Mouse (Mus musculus) midbrain, embryonic 10.5 days (tissue): Measurements from ENCODE around the gene Gm28845. TPM values are rescaled to one million over a fixed set of nuclear protein-coding genes. Genes with fewer than 3 reads are reported as not detected.
A peak's percentile ranks its signal among the peaks of the same experiment; 100 is the strongest.

Experiments
- DNase-seq: peaks from one replicate; pipeline ENCODE4 v3.0.0-alpha.2; 2017; ENCODE audit warnings: low spot score
- H3K27ac ChIP-seq: fragments of 300-500 bp; sonication (generic); replicated peaks from 2 replicates; pipeline ENCODE4 v1.5.1; 2016; ENCODE audit warnings: mild to moderate bottlenecking
- H3K27me3 ChIP-seq: fragments of 300-500 bp; sonication (generic); 2 replicates; pipeline ENCODE4 v1.6.1; 2016; ENCODE audit warnings: low read depth, mild to moderate bottlenecking; ENCODE audit not compliant: poor library complexity, severe bottlenecking
- H3K36me3 ChIP-seq: fragments of 300-500 bp; sonication (generic); 2 replicates; pipeline ENCODE4 v1.6.1; 2016; ENCODE audit warnings: mild to moderate bottlenecking, moderate library complexity
- H3K4me1 ChIP-seq: fragments of 300-500 bp; sonication (generic); 2 replicates; pipeline ENCODE4 v1.6.1; 2016
- H3K4me3 ChIP-seq: fragments of 300-500 bp; sonication (generic); 2 replicates; pipeline ENCODE4 v1.5.1; 2016; ENCODE audit warnings: mild to moderate bottlenecking, moderate library complexity
- H3K9me3 ChIP-seq: fragments of 300-500 bp; sonication (generic); replicated peaks from 2 replicates; pipeline ENCODE4 v1.6.1; 2016; ENCODE audit warnings: mild to moderate bottlenecking
- whole genome bisulfite sequencing: fragments of 180-500 bp; shearing (Covaris S2); methylation state at CpG from one replicate; pipeline ENCODE4 v1.1.7; 2016; 5-methylcytosine and 5-hydroxymethylcytosine counted together
- polyA plus RNA-seq: library from polyadenylated mRNA; unstranded; fragments of >200 nt; fragmentation: Nextera tagmentation; extraction: Ambion mirVana; gene quantifications from 2 replicates; pipeline ENCODE4 v1.2.1, GENCODE M21; 2016

Gene Gm28845
- polyA plus RNA-seq, 1 experiment from 2014 or later = not detected

DNA sequence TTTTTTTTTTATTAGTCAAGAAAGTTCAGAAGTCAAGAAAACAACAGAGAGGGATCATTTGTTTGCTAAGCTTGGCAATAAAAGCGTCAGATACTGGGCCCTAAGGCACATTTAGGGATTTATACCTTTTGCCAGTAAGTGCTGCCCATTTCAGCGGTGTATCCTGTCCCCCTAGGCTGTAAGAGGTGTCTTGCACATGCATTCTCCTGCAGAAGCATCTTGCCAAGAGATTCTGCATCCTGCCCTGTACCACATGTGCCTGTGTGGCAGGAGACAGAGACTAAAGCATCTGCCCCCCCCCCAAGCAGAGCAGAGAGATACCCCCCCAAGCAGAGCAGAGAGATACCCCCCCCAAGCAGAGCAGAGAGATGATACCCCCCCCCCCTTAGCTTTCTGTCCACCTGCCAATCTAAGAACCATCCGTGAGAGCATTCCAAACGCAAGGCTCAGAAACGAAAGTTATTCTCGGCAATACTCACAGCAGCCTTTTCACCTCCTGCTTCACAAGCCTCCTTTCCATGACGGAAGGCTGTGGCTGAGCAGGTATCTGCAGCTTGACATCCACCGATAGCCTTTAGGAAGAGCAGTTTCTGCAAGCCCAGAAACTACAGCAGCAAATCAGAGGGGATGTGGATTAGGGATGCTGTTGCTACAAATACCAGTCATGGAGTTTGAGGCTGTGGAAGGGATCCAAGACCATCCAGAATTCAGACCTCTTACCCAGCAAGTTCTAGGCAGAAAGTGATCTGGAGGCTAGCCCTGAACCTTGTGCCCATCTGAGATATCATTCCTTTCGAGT lies 3.4 kb upstream of the Gm28845 start, which contains the start of gene D630023F18Rik:
D630023F18Rik (minus strand) TSS at position 641 of the 799 bp plus-strand sequence.
- Histone ChIP-seq H3K4me1 (peaks cover 5% of the 10 kb centered on the region; the same call in 1 of the 2 replicates), H3K27me3 (no peaks in the 10 kb centered on the region), H3K9me3 (no peaks in the 10 kb centered on the region), H3K4me3 (peak within 1 kb of the TSS; percentile 40; the same call in 1 of the 2 replicates), H3K36me3 (no peaks in the 10 kb centered on the region), H3K27ac (no peak within 1 kb of the TSS)
- DNase-seq = no peak
- WGBS = 32% methylated on average over 9 of the region's 9 CpGs

DNA sequence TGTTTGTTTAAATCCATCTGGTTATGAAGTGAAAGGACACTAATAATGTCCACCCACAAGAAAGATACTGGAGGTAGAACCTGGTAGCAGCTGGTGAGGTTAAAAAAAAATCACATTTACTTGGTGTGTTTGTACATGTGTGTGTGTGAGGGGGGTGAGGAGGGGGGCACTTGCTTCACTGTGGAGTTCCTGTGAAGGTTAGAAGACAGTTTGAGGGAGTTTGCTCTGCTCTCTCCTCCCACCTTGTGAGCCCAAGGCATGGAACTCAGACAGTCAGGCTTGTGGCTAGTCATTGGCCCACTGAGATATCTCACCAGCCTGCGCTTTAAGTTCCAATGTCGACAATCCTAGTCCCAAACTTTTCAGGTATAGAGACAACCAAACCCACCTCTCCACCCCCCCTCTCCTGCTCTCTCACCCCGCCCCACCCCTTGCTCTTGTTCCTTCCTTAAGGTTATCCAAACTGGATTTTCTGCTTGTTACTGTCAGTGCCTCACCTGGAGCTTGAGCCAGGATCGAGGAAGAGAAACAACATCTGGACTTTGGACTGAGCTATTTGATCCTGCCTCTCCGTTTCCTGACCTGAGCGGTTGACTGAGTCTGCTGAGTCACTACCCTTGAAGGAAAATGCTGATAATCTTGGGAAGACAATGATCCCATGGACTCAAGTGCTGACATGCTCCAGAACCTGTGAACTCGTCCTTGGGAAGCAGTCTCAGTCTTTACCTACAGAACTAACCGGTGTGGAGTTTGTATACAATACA lies 1.0 kb downstream of the Gm28845 start:
- Histone ChIP-seq H3K27ac (no peak overlapping the region), H3K9me3 (no peaks in the 10 kb centered on the region), H3K36me3 (no peaks in the 10 kb centered on the region), H3K27me3 (no peaks in the 10 kb centered on the region), H3K4me1 (peaks cover 5% of the 10 kb centered on the region; the same call in 1 of the 2 replicates), H3K4me3 (no peak overlapping the region)
- WGBS = 85% methylated on average over 8 of the region's 8 CpGs
- DNase-seq = no peak

- DNase-seq = no peak
- H3K36me3 ChIP-seq = no peaks in the 10 kb centered on the region
- 90% methylated on average over 5 of the region's 5 CpGs for WGBS
- peaks cover 10% of the 10 kb centered on the region; the same call in 1 of the 2 replicates for H3K4me1 ChIP-seq
- H3K9me3 ChIP-seq = no peaks in the 10 kb centered on the region
- H3K27ac ChIP-seq = no peak overlapping the region
- no peaks in the 10 kb centered on the region for H3K27me3 ChIP-seq
- H3K4me3 ChIP-seq = no peak overlapping the region
Measured at GRCm38 (mm10) chr1:65113536-65114172, 5.7 kb downstream of the Gm28845 start.

DNA sequence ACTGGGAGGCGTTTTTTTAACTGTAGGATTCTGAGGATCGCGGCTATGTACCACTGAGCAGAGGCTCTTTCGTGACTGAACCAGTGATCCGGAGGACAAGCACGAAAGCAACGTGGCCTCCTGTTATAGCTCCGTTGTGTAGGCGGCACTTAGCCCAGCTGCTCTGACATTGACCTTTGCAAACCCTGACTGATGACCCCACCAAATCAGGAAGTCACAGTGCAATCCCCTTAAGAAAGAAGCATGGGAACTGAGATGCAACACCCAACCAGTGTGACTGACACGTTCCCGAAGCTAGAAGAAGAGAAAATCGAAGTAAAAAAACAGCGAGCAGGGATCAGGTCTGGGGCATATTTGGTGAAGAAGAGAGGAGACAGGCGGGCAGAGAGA lies 6.6 kb downstream of the Gm28845 start:
- no peaks in the 10 kb centered on the region for H3K9me3 ChIP-seq
- H3K27ac ChIP-seq = no peak overlapping the region; the same call in 1 of the 2 replicates
- DNase-seq = peak; percentile 20
- no peaks in the 10 kb centered on the region for H3K27me3 ChIP-seq
- H3K4me1 ChIP-seq = peaks cover 10% of the 10 kb centered on the region; the same call in 1 of the 2 replicates
- 62% methylated on average over 14 of the region's 14 CpGs for WGBS
- 0 out of 2 replicates have a peak overlapping the region, but pooled peaks have one; percentile 16 for H3K4me3 ChIP-seq
- H3K36me3 ChIP-seq = no peaks in the 10 kb centered on the region

DNA sequence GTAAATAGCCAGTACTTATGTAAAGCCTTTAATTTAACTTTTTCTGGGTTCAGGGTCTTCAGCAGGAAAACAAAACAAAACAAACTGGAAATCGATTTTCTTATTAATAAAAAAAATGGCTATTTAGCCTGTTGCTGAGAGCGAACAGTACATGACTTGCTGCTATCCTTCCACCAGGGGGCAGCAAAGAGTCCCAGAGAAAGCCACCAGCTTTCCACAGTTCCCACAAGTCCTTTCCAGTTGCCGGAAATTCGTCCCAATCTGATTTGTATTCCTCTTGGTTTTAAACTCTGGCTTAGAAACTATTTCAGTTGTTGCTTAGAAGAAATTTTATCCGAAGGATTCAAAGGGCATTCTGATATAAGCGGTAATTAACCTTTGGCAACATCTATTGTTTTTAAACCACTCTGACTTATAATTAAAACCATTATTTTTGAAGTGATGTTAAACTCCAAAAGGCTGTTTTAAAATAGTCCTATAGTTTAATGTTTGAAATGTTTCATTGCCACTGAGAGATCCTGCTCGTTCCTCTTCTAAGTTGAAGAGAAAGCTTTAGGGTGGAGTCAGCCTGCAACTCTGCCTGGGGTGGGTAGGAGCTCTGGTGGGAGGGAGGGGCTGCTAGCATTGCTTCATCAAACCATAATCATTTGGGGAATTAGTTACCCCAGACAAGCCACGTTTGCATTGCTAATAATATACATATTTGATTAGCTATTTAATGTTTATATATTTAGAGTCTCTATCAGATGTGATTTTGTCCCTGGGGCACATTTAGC lies 7.1 kb downstream of the Gm28845 start:
- Histone ChIP-seq H3K9me3 (no peaks in the 10 kb centered on the region), H3K36me3 (no peaks in the 10 kb centered on the region), H3K4me3 (0 out of 2 replicates have a peak overlapping the region, but pooled peaks have one; percentile 16), H3K4me1 (peaks cover 10% of the 10 kb centered on the region; the same call in 1 of the 2 replicates), H3K27me3 (no peaks in the 10 kb centered on the region), H3K27ac (no peak overlapping the region; the same call in 1 of the 2 replicates)
- WGBS = 20% methylated on average over 8 of the region's 8 CpGs
- DNase-seq = peak; percentile 76

- no peak overlapping the region for H3K4me3 ChIP-seq
- H3K27ac ChIP-seq = no peak overlapping the region
- no peak for DNase-seq
- H3K36me3 ChIP-seq = no peaks in the 10 kb centered on the region
- no peaks in the 10 kb centered on the region for H3K27me3 ChIP-seq
- WGBS = 76% methylated on average over 25 of the region's 25 CpGs
- H3K9me3 ChIP-seq = no peaks in the 10 kb centered on the region
- H3K4me1 ChIP-seq = peaks cover 10% of the 10 kb centered on the region; the same call in 1 of the 2 replicates
Measured at GRCm38 (mm10) chr1:65109756-65110435, 9.5 kb downstream of the Gm28845 start.

- Histone ChIP-seq H3K9me3 (no peaks in the 10 kb centered on the region), H3K4me1 (peaks cover 10% of the 10 kb centered on the region; the same call in 1 of the 2 replicates), H3K27me3 (no peaks in the 10 kb centered on the region), H3K4me3 (no peak overlapping the region), H3K27ac (no peak overlapping the region), H3K36me3 (no peaks in the 10 kb centered on the region)
- 89% methylated on average over 8 of the region's 8 CpGs for WGBS
- no peak for DNase-seq
Measured at GRCm38 (mm10) chr1:65109196-65109595, 10.2 kb downstream of the Gm28845 start.

DNA sequence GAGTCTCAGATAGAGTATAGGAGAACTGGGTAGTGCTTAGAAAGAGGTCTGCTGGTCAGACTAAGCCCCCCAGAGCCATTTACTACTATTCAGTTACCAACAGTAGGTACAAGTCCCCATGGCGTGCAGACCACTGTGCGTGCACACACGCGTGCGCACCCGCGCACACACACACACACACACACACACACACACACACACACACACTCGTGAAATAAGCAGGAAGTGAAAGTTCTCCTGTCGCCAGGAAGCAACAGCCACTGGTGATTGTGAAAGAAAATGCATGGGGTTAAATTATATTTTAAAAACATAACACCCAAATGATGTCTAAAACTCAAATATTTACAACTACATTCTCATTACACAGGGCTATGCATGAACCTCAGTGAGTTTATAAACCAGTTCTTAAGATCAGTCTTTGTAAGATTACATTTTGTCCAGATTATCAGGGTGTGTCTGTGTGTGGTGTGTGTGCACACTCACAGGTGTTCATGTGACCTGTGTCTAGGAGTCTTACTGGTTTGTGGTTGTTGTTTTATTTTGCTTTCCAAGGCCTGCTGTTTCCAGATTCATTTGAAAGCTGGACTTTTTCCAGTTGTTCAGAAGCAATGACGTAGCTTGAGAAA lies 11.6 kb downstream of the Gm28845 start:
- WGBS = 85% methylated on average over 10 of the region's 10 CpGs

DNA sequence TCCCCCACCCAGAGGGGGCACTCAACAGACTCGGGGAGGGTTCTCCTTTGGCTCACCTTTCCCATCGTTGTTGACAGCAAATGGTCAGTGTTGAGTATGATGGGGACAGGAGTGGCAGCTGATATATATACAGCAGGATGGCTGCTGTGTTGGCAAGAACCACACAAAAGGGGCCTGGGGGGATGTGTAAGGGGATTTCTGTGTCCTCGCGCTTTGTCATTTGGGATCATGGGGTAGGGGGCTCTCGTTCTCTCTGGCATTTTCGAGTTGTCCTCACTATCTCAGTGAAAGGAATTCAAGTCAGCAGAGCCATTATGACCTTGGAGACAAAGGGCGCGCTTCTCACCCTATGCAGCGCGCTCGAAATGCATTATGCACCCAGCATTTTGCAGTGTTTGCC lies 16.1 kb downstream of the Gm28845 start, which contains the start of gene Cryga:
Cryga (minus strand) TSS at position 101 of the 400 bp plus-strand sequence.
- H3K4me1 ChIP-seq = no peaks in the 10 kb centered on the region
- no peak within 1 kb of the TSS for H3K4me3 ChIP-seq
- H3K36me3 ChIP-seq = no peaks in the 10 kb centered on the region
- no peak within 1 kb of the TSS for H3K27ac ChIP-seq
- WGBS = 93% methylated on average over 11 of the region's 11 CpGs
- H3K27me3 ChIP-seq = no peaks in the 10 kb centered on the region
- DNase-seq = no peak
- H3K9me3 ChIP-seq = no peaks in the 10 kb centered on the region

More for the DNA sequence above, 11.6 kb downstream of the Gm28845 start:
- H3K27ac ChIP-seq = no peak overlapping the region
- H3K4me1 ChIP-seq = peaks cover 7% of the 10 kb centered on the region; the same call in 1 of the 2 replicates
- H3K27me3 ChIP-seq = no peaks in the 10 kb centered on the region
- no peaks in the 10 kb centered on the region for H3K9me3 ChIP-seq
- DNase-seq = no peak
- no peaks in the 10 kb centered on the region for H3K36me3 ChIP-seq
- H3K4me3 ChIP-seq = no peak overlapping the region

DNA sequence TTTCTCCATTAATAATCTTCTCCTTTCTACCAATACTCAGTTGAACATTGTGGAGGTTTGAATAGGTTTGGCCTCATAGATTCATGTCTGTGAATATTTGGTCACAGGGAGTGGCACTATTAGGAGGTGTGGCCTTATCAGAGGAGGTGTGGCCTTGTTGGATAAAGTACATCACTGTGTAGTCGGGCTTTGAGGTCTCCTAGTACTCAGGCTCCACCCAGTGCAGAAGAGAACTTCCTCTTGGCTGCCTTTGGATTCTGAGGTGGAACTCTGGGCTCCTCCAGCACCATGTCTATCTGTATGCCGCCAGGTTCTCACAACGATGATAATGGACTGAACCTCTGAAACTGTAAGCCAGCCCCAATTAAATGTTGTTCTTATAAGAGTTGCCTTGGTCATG lies 22.4 kb downstream of the Gm28845 start:
- DNase-seq = no peak
- no peak overlapping the region for H3K27ac ChIP-seq
- H3K27me3 ChIP-seq = no peaks in the 10 kb centered on the region
- H3K4me1 ChIP-seq = no peaks in the 10 kb centered on the region
- no peak overlapping the region for H3K4me3 ChIP-seq
- 84% methylated on average over 3 of the region's 3 CpGs for WGBS
- no peaks in the 10 kb centered on the region for H3K36me3 ChIP-seq
- H3K9me3 ChIP-seq = no peaks in the 10 kb centered on the region

- DNase-seq = no peak
Measured at GRCm38 (mm10) chr1:65091566-65091965, 27.8 kb downstream of the Gm28845 start.

More at GRCm38 (mm10) chr1:65091566-65091965, 27.8 kb downstream of the Gm28845 start:
- WGBS = 91% methylated on average over 3 of the region's 3 CpGs
- Histone ChIP-seq H3K4me3 (no peak overlapping the region), H3K4me1 (no peaks in the 10 kb centered on the region), H3K9me3 (no peaks in the 10 kb centered on the region), H3K27me3 (no peaks in the 10 kb centered on the region), H3K36me3 (no peaks in the 10 kb centered on the region), H3K27ac (no peak overlapping the region)
